Mouse (Mus musculus): Measurements from ENCODE around the gene Slc39a2.

DNA sequence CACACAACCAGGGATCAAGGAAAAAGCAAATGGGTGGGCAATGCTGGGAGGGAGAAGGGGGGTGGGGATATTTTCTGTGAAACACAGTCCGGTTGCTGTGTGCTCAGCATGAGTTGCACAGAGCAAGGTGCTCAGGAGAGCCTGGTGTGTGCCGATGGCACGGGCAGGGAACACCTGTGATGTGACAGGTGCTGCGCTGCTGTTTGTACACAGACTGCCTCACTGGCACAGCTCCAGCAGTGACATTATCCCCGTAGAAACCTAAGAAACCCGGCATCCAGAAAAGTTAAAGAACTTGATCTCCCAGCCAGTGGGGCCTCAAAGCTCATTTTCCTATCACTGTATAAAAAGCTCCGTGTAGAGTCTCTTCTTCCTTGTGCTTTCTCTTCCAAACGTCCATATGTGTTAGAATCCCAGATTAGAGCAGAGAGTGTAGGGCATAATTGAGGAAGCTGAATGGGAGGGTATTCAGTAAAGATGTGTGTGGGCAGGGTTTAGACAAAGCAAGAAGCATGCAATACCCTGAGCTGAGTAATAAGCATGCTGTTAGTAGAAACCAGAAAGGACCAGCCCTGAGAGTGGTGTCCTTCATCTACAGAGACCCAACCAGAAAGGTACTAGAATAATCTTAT, 4.0 kb downstream of the Slc39a2 start:
- TF ChIP-seq CTCF (IDR thresholded peaks at IDR 0.05; ENCODE audit: extremely low read depth, insufficient read depth, insufficient read length, insufficient replicate concordance): no peak
- TF ChIP-seq POLR2A (IDR thresholded peaks at IDR 0.05; ENCODE audit: low read depth, low read length): no peak
